Mouse (Mus musculus) thymus, postnatal 4 days (tissue): ENCODE measurements around the gene Gm17581.
A peak's percentile ranks its signal among the peaks of the same experiment; 100 is the strongest.

Experiments
- DNase-seq: peaks from one replicate; pipeline ENCODE4 v3.0.0; 2021

Gm17581 gene

GRCm38 (mm10) chr2:155687746-155688145 is 47.9 kb downstream of the Gm17581 start:
- DNase-seq, result peak; percentile 40

- DNase-seq, result no peak
Measured at GRCm38 (mm10) chr2:155686572-155686971, 49.1 kb downstream of the Gm17581 start.
